Comparison of ENCODE assay signal across 8 mouse cellular contexts in the genomic region with DNA sequence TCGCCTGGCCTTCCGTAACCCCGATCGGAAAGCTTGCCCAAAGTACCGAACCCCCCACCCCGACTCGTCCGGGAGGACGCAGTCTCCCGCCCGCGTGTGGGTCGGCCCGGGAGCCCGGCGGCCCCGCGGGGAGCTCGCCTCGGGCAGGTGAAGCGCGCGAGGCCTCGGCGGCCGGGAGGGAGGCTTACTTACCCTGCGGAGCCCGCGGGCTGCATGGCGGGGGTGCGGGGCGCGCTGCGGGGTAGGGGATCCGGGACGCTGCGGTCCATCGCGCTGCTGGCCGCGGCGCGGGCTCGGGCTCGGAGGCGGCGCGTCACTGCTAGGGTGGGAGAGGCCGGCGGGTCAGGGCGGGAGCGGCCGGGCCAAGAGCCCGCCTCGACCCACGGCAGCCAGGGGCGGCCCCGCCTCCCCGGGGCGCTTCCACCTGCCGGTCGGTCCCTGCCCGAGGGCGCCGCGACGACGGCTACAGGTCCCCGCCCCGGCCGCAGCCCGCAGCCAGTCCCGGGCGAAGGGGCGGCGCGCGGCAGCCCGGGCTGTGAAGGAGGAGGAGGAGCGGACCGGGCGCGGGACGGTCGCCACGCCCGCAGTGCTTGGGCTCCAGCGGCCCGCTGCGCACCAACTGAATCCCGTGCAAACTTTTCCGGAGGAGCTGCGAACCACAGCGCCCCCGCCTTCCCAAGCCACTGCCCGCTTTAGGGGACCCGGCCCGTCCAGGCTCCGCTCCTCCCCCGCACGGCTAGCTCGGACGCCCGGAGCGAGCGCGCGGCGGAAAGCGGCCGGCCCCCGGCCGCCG. TPM values are rescaled to one million over a fixed set of nuclear protein-coding genes. Genes with fewer than 3 reads are reported as not detected.
DNase-seq lines count a peak whose midpoint lies in the region; ATAC-seq and TF ChIP-seq lines count a peak whose summit lies in the region.

No protein-coding gene starts in this region.

- peak; percentile 92 for ATAC-seq in forebrain, embryonic 12.5 days (ENCODE audit: low FRiP score)
- peak; percentile 91 for ATAC-seq in heart, postnatal 0 days (ENCODE audit: insufficient read depth, low read depth)
- peak; percentile 85 for ATAC-seq in liver, embryonic 16.5 days (ENCODE audit: low read depth)
- ATAC-seq in neural tube, embryonic 12.5 days (ENCODE audit: low FRiP score, low read depth), result peak; percentile 88
- ATAC-seq in stomach, postnatal 0 days (ENCODE audit: low FRiP score, low TSS enrichment), result peak; percentile 95

- peak overlapping the region; percentile 94 for H3K4me2 ChIP-seq in forebrain, embryonic 12.5 days
- H3K4me2 ChIP-seq in heart, postnatal 0 days (ENCODE audit: low read depth, low read length), result peak overlapping the region; percentile 85
- H3K4me2 ChIP-seq in liver, embryonic 16.5 days (ENCODE audit: low read depth, low read length), result peak overlapping the region; percentile 64
- peak overlapping the region; percentile 99 for H3K4me2 ChIP-seq in neural tube, embryonic 12.5 days (replicated peaks)
- H3K4me2 ChIP-seq in stomach, postnatal 0 days (replicated peaks; ENCODE audit: low read depth), result peak overlapping the region; percentile 93

- peaks cover 43% of the 10 kb centered on the region for H3K79me3 ChIP-seq in C2C12 (ENCODE audit: low read depth)

- H3K4me3 ChIP-seq in C2C12 (ENCODE audit: insufficient read depth, poor library complexity, severe bottlenecking), result peak overlapping the region; percentile 74
- H3K4me3 ChIP-seq in forebrain, embryonic 12.5 days (replicated peaks), result peak overlapping the region; percentile 71
- H3K4me3 ChIP-seq in heart, postnatal 0 days (ENCODE audit: low read depth, low read length), result peak overlapping the region; percentile 76
- H3K4me3 ChIP-seq in liver, embryonic 16.5 days (ENCODE audit: low read depth, low read length), result peak overlapping the region; percentile 59
- peak overlapping the region; percentile 70 for H3K4me3 ChIP-seq in neural tube, embryonic 12.5 days
- peak overlapping the region; percentile 81 for H3K4me3 ChIP-seq in stomach, postnatal 0 days (ENCODE audit: low read depth, low read length)

- peak overlapping the region; percentile 80 for H3K9ac ChIP-seq in forebrain, embryonic 12.5 days
- H3K9ac ChIP-seq in heart, postnatal 0 days (replicated peaks; ENCODE audit: low read depth, low read length), result peak overlapping the region; percentile 76
- peak overlapping the region; percentile 68 for H3K9ac ChIP-seq in liver, embryonic 16.5 days (ENCODE audit: low read depth, low read length)
- H3K9ac ChIP-seq in neural tube, embryonic 12.5 days, result peak overlapping the region; percentile 70
- peak overlapping the region; percentile 92 for H3K9ac ChIP-seq in stomach, postnatal 0 days (ENCODE audit: low read length)

- TF ChIP-seq EP300 in heart, postnatal 0 days (IDR thresholded peaks at IDR 0.05; ENCODE audit: low read depth), result no peak
- no peak for TF ChIP-seq EP300 in stomach, postnatal 0 days (optimal IDR thresholded peaks at IDR 0.05)

- peak overlapping the region; percentile 79 for H3ac ChIP-seq in C2C12 (ENCODE audit: control insufficient read depth, insufficient read length, low read depth)

- TF ChIP-seq CTCF in C2C12 (IDR thresholded peaks at IDR 0.05; ENCODE audit: control insufficient read depth, insufficient read depth, insufficient read length), result no peak
- TF ChIP-seq CTCF in heart, postnatal 0 days (IDR thresholded peaks at IDR 0.05; ENCODE audit: low read depth), result 0 out of 2 replicates have a peak, but pooled peaks have one; percentile 11
- peak; percentile 33; the same call in 1 of the 2 replicates for TF ChIP-seq CTCF in stomach, postnatal 0 days (IDR thresholded peaks at IDR 0.05; ENCODE audit: low read depth)

- H3K27ac ChIP-seq in forebrain, embryonic 12.5 days, result peak overlapping the region; percentile 56
- H3K27ac ChIP-seq in heart, postnatal 0 days (ENCODE audit: low read depth), result peak overlapping the region; percentile 90
- peak overlapping the region; percentile 87 for H3K27ac ChIP-seq in liver, embryonic 16.5 days (ENCODE audit: low read length)
- H3K27ac ChIP-seq in neural tube, embryonic 12.5 days, result no peak overlapping the region
- H3K27ac ChIP-seq in stomach, postnatal 0 days (replicated peaks), result peak overlapping the region; percentile 98

- H3K27me3 ChIP-seq in C2C12 (ENCODE audit: control insufficient read depth, insufficient read depth, insufficient read length), result no peaks in the 10 kb centered on the region
- H3K27me3 ChIP-seq in forebrain, embryonic 12.5 days, result peaks cover 24% of the 10 kb centered on the region
- H3K27me3 ChIP-seq in heart, postnatal 0 days (ENCODE audit: control insufficient read depth, insufficient read depth, low read length), result no peaks in the 10 kb centered on the region
- peaks cover 23% of the 10 kb centered on the region for H3K27me3 ChIP-seq in liver, embryonic 16.5 days (ENCODE audit: control insufficient read depth, insufficient read depth, low read depth, low read length)
- peaks cover 6% of the 10 kb centered on the region; the same call in 1 of the 2 replicates for H3K27me3 ChIP-seq in neural tube, embryonic 12.5 days (replicated peaks)
- H3K27me3 ChIP-seq in stomach, postnatal 0 days (ENCODE audit: control insufficient read depth, insufficient read depth, low read length), result no peaks in the 10 kb centered on the region

- peaks cover 18% of the 10 kb centered on the region for H3K4me1 ChIP-seq in forebrain, embryonic 12.5 days
- H3K4me1 ChIP-seq in heart, postnatal 0 days (ENCODE audit: control insufficient read depth, insufficient read depth), result peaks cover 5% of the 10 kb centered on the region; the same call in 1 of the 2 replicates
- H3K4me1 ChIP-seq in liver, embryonic 16.5 days (ENCODE audit: control insufficient read depth, low read depth, low read length), result no peaks in the 10 kb centered on the region
- H3K4me1 ChIP-seq in neural tube, embryonic 12.5 days, result peaks cover 4% of the 10 kb centered on the region; the same call in 1 of the 2 replicates
- H3K4me1 ChIP-seq in stomach, postnatal 0 days (replicated peaks; ENCODE audit: control insufficient read depth, insufficient read depth), result no peaks in the 10 kb centered on the region

- peaks cover 49% of the 10 kb centered on the region for H3K79me2 ChIP-seq in C2C12 (ENCODE audit: control insufficient read depth, insufficient read depth)

- WGBS in forebrain, embryonic 12.5 days, result under 1% methylated on average over 60 of the region's 114 CpGs
- under 1% methylated on average over 86 of the region's 114 CpGs for WGBS in heart, postnatal 0 days
- under 1% methylated on average over 94 of the region's 114 CpGs for WGBS in liver, embryonic 16.5 days (ENCODE audit: insufficient replicate concordance)
- WGBS in neural tube, embryonic 12.5 days, result under 1% methylated on average over 112 of the region's 114 CpGs
- under 1% methylated on average over 56 of the region's 114 CpGs for WGBS in stomach, postnatal 0 days

- H3K9me3 ChIP-seq in forebrain, embryonic 12.5 days, result no peaks in the 10 kb centered on the region
- no peaks in the 10 kb centered on the region for H3K9me3 ChIP-seq in heart, postnatal 0 days (replicated peaks; ENCODE audit: control insufficient read depth, low read length)
- no peaks in the 10 kb centered on the region for H3K9me3 ChIP-seq in liver, embryonic 16.5 days (replicated peaks; ENCODE audit: control insufficient read depth, low read length)
- no peaks in the 10 kb centered on the region for H3K9me3 ChIP-seq in neural tube, embryonic 12.5 days
- H3K9me3 ChIP-seq in stomach, postnatal 0 days (ENCODE audit: control insufficient read depth, low read length), result no peaks in the 10 kb centered on the region

- peak; percentile 75 for DNase-seq in brain, adult 2 months (ENCODE audit: low read depth, low spot score)
- DNase-seq in heart, postnatal 0 days (ENCODE audit: low spot score), result peak; percentile 79
- DNase-seq in kidney, postnatal 25 days, result peak; percentile 89 to 98
- DNase-seq in stomach, postnatal 0 days (ENCODE audit: low spot score), result peak; percentile 93

- H3K36me3 ChIP-seq in C2C12 (ENCODE audit: control insufficient read depth, insufficient read depth), result peaks cover 5% of the 10 kb centered on the region
- no peaks in the 10 kb centered on the region for H3K36me3 ChIP-seq in forebrain, embryonic 12.5 days (replicated peaks)
- H3K36me3 ChIP-seq in heart, postnatal 0 days (replicated peaks; ENCODE audit: control insufficient read depth, insufficient read depth, low read length), result no peaks in the 10 kb centered on the region
- H3K36me3 ChIP-seq in liver, embryonic 16.5 days (ENCODE audit: control insufficient read depth, insufficient read depth), result no peaks in the 10 kb centered on the region
- no peaks in the 10 kb centered on the region for H3K36me3 ChIP-seq in neural tube, embryonic 12.5 days
- no peaks in the 10 kb centered on the region for H3K36me3 ChIP-seq in stomach, postnatal 0 days (ENCODE audit: control insufficient read depth, insufficient read depth, low read length)

TF ChIP-seq in C2C12, 6 proteins besides CTCF, POLR2A, EP300 and RAD21:
- TF ChIP-seq MAX (IDR thresholded peaks at IDR 0.05), result peak; percentile 52
- no peak for TF ChIP-seq USF1 (IDR thresholded peaks at IDR 0.05; ENCODE audit: low read depth)

RNA-seq across cellular contexts. Expression of a gene that starts 0.8 kb away (rescaled TPM):
- polyA plus RNA-seq in C2C12 (2012; fragmentation: generic; extraction: Trizol), result 16.3 TPM
- polyA plus RNA-seq in forebrain, embryonic 12.5 days (2016; fragmentation: Nextera tagmentation; extraction: Ambion mirVana), result 3.2 and 4.0 TPM in 2 replicates
- 8.2 and 8.6 TPM in 2 replicates for total RNA-seq in heart, postnatal 0 days (2014; rRNA removed; ENCODE audit: low replicate concordance)
- polyA plus RNA-seq in heart, postnatal 0 days (2015; fragmentation: Nextera tagmentation; extraction: Ambion mirVana), result 10.2 and 11.0 TPM in 2 replicates
- polyA plus RNA-seq in liver, embryonic 16.5 days (2015; fragmentation: Nextera tagmentation; extraction: Ambion mirVana), result 4.9 and 6.1 TPM in 2 replicates
- polyA plus RNA-seq in neural tube, embryonic 12.5 days (2016; fragmentation: Nextera tagmentation; extraction: Ambion mirVana), result 2.2 and 3.0 TPM in 2 replicates
- polyA plus RNA-seq in stomach, postnatal 0 days (2015; fragmentation: Nextera tagmentation; extraction: Ambion mirVana), result 9.3 and 10.3 TPM in 2 replicates
